Comparison of ENCODE assay signal across 12 mouse cellular contexts in genomic region chr3:39249224-39249892, GRCm38 (mm10).
DNase-seq lines count a peak whose midpoint lies in the region; ATAC-seq and TF ChIP-seq lines count a peak whose summit lies in the region.
"Had no signal": no experiment of that assay in that cellular context is flagged by ENCODE, and none has a peak within 500 bp of the region (broad histone marks: within the 10 kb centered on the region; RNA-seq: fewer than 3 reads in every experiment).

No protein-coding gene starts in this region.

- WGBS in stomach, embryonic 15.5 days, result 50% methylated on average over 4 of the region's 4 CpGs
- 48% methylated on average over 4 of the region's 4 CpGs for WGBS in stomach, postnatal 0 days

- no peaks in the 10 kb centered on the region for H3K36me3 ChIP-seq in stomach, embryonic 15.5 days
- H3K36me3 ChIP-seq in stomach, postnatal 0 days (ENCODE audit: control insufficient read depth, insufficient read depth, low read length), result no peaks in the 10 kb centered on the region
- H3K36me3 ChIP-seq: hindbrain, embryonic 10.5 days had no signal

- H3K9me3 ChIP-seq in stomach, embryonic 15.5 days, result no peaks in the 10 kb centered on the region
- H3K9me3 ChIP-seq in stomach, postnatal 0 days (ENCODE audit: control insufficient read depth, low read length), result no peaks in the 10 kb centered on the region
- H3K9me3 ChIP-seq: hindbrain, embryonic 10.5 days had no signal

- H3K27ac ChIP-seq in stomach, embryonic 15.5 days, result no peak overlapping the region
- H3K27ac ChIP-seq in stomach, postnatal 0 days (replicated peaks), result no peak overlapping the region
- H3K27ac ChIP-seq: hindbrain, embryonic 10.5 days; liver, embryonic 14.5 days had no signal

- no peaks in the 10 kb centered on the region for H3K27me3 ChIP-seq in stomach, embryonic 15.5 days (replicated peaks)
- H3K27me3 ChIP-seq in stomach, postnatal 0 days (ENCODE audit: control insufficient read depth, insufficient read depth, low read length), result no peaks in the 10 kb centered on the region

- no peak overlapping the region for H3K4me2 ChIP-seq in stomach, embryonic 15.5 days
- H3K4me2 ChIP-seq in stomach, postnatal 0 days (replicated peaks; ENCODE audit: low read depth), result no peak overlapping the region

- H3K4me1 ChIP-seq in stomach, embryonic 15.5 days, result 0 out of 2 replicates have a peak, but pooled peaks cover 5% of the 10 kb centered on the region
- no peaks in the 10 kb centered on the region for H3K4me1 ChIP-seq in stomach, postnatal 0 days (replicated peaks; ENCODE audit: control insufficient read depth, insufficient read depth)
- H3K4me1 ChIP-seq: hindbrain, embryonic 10.5 days had no signal

- no peak for TF ChIP-seq CTCF in stomach, postnatal 0 days (IDR thresholded peaks at IDR 0.05; ENCODE audit: low read depth)

- 0 out of 2 replicates have a peak, but pooled peaks have one; percentile 31 for ATAC-seq in stomach, embryonic 15.5 days (ENCODE audit: insufficient read depth, low FRiP score, low read depth)
- no peak for ATAC-seq in stomach, postnatal 0 days (ENCODE audit: low FRiP score, low TSS enrichment)

- no peak for TF ChIP-seq EP300 in stomach, postnatal 0 days (optimal IDR thresholded peaks at IDR 0.05)

- DNase-seq in cerebellum, postnatal 14 days, result peak; percentile 27 to 29
- no peak for DNase-seq in cerebellum, adult 9-10 months
- DNase-seq in kidney, postnatal 4 days, result peak; percentile 37 to 51
- no peak for DNase-seq in kidney, adult 11 months
- no peak for DNase-seq in stomach, postnatal 0 days (ENCODE audit: low spot score)
- peak; percentile 36 for DNase-seq in retina, embryonic 14.5 days (ENCODE audit: low spot score)
- DNase-seq in thymus, postnatal 14 days, result no peak
- DNase-seq: adrenal gland, postnatal 10 days; cerebellum, adult 8-10 months had no signal

- H3K4me3 ChIP-seq in stomach, embryonic 15.5 days (replicated peaks), result no peak overlapping the region
- no peak overlapping the region for H3K4me3 ChIP-seq in stomach, postnatal 0 days (ENCODE audit: low read depth, low read length)
- H3K4me3 ChIP-seq: hindbrain, embryonic 10.5 days had no signal

- H3K9ac ChIP-seq in stomach, embryonic 15.5 days, result no peak overlapping the region
- no peak overlapping the region for H3K9ac ChIP-seq in stomach, postnatal 0 days (ENCODE audit: low read length)
- H3K9ac ChIP-seq: liver, embryonic 14.5 days had no signal

Comparison
In these comparisons a context has a peak if more than half of its experiments do, and no peak if none do; other contexts are left out.
1. DNase-seq: peak in cerebellum, postnatal 14 days (2 of 2), kidney, postnatal 4 days (2 of 2) and retina, embryonic 14.5 days (single experiment); none in cerebellum, adult 9-10 months (single experiment), kidney, adult 11 months (single experiment), stomach, postnatal 0 days (single experiment) and thymus, postnatal 14 days (single experiment).